Mouse (Mus musculus) c-Kit-negative CD71-positive TER-119-positive erythroid progenitor cells, embryonic 14.5 days (primary cell): ENCODE measurements at regions not wholly inside any gene's neighbourhood (a gene's known extent, or its start where the extent isn't known, plus 50 kb on each side); places are given as distances from the start of the nearest gene placed in this dataset.

Source experiments
- DNase-seq: peaks from one replicate; pipeline ENCODE4 v3.0.0-alpha.2; 2013; ENCODE audit warnings: low read depth, low spot score

DNA sequence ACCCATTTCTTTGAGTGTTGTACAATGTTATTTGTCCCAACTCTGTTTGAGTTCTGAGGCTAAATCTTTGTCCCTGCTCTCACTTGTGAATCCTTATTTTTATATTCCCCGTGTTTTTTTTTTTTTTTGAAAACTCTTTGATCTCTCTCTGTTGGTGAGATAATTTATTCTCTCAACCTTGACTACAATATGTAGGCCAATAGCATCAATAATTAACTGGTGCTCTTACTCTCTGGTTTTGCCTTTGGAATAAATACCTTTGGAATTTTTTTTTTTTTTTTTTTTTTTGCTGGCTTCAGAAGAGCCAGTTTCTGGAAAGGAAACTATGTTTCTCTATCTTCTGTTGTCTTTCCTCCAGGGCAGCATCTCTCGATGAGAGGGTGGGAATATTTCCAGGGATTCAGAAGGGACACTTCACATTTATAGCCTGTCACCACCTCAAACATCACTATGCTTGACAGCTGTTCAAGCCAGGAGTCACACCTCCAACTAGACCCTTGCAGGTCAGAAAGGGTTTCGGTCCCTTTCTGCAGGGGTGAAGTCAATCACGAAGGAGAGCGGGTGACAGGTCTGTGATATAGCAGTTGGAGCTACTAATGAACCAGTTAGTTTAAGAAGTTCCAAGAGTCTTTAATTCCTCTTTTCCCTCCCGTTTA lies 330.9 kb upstream of the Fam241a start:
- DNase-seq: no peak

DNA sequence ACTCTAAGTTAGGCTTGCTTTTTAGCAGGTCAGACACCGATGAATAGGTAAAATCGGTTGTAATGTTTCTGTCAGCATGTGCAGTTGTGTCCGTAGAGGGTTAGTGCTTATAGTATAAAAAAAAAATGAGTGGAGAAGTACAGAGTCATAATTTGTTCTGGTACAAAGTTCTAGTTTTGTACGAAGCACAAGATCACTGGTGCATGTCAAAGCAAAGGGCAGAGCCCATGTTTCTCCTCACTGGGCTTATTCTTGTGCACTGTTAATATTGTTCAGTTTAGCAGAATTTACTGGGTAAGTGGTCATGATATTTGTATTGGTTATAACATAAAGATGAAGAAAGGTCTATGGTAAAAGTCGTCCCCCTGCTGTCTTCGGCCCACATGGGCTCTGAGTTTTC lies 330.4 kb upstream of the Fam241a start:
- DNase-seq: no peak

DNA sequence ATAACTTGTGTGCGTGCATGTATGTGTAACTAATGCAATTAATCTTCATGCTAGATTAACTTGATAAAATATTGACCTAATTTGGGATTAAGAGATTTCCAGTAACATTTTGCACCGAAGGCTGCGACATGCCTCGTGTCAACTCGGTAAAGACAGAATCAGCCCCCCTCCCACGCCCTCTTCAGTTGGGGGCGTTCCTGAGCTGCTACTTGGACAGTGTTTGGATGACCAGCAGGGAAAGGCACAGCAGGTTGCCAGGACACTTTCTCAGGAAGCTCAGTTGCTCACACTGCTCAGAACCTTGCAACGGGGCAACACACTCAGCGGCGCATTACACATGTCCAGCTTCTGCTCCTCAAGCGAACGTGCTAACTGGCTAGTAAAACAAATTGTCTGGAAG lies 326.2 kb upstream of the Fam241a start:
- no peak for DNase-seq

DNA sequence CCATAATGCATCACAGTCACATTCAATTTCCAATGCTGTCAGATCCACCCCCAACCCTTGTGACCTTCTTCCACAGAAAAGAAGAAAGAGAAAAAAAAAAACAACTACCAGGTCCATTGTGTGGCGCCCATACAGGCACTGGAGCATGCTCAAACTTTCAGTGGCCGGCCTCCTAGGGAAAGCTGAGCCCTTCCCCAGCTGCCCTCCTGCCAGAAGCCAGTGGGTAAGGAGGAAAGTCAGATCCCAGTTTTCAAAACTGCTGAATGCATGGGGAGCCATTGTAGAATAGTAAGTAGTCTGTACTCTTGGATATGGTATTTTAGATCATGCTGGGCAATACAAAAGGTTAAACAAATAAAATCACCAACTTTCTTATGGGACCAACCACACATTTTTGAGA lies 325.5 kb upstream of the Fam241a start:
- no peak for DNase-seq

DNA sequence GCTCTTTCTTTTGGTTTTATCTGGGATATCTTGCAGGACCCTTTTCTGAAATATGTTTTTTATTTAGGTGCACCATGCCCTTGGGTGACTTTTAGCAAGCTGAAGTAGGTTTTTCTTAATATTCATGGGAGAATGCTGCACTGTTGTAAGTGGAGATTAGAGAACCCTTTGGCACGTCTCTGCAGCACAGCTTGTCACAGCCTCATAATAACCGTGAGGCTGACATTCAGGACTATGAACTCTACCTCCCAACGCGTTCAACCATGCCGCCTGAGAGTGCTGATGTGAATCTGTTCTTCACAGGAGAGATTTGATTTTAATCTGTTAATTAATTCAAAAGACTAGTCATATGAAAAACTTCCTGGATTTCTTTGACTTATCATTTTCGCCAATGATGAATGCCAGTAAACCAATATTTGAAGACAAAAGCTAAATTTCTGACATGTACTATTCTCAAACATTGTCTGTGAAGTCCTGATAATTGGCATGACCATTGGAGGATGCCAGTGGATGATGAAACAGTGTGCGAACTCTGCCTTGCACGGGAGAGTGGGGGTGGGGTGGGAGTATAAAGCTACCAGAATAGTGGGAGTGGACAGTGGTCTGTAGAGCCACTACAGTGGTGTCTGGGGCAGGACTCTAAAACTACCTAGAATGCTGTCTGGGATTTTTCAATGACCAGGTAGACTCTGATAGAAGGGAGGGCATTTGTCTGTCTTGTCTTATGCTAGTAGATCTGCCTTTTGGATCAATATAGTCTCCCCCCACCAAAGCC lies 324.8 kb upstream of the Fam241a start:
- DNase-seq: no peak

DNA sequence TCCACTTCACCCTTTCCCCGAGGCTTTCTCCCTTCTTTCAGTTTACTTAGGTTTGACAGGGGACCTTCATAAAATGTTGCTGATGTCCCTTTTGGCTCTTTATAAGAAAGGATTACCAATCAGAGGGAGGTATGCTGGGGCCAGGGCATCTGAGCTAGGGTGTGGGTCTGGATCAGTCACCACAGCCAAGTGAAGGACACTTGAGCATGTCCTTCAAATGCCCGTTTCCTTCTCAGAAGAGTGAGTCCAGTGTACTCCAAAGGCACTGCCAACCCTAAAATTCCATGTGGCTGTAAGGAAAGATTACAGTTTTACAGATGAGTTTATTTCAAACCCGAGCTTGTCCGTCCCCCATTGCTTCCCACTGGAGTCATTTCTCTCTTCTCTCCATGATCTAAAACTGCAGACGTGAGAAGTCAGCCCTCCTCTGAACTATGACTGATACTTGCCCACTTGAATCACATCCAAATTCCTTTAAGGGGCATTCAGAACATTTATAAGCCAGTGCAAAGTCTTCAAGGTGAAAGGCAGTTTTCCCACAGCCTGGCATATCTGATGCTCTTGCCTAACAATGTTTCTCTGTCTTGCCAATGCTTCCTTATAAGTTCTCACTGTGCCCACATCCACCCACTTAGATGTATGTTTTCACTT lies 321.8 kb upstream of the Fam241a start:
- DNase-seq: no peak

DNA sequence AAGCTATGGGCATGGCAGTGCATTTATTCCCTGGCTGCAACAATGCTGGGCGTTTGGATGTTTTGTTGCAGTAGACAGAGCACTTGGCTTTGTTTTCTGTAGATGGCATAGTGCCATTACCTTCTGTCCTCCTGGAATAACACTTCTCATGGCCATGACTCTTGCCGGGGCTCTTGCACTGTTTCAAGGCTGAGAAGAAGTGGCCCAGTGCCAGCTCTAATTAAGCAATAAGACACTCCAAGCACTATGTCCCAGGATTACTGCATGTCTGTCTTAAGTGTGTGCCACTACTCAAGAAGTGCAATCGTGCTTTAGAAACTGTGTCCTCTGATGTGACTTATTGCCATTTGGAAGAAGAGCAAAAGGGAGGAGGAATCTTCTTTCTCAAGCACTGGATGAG lies 316.1 kb upstream of the Fam241a start:
- no peak for DNase-seq

DNA sequence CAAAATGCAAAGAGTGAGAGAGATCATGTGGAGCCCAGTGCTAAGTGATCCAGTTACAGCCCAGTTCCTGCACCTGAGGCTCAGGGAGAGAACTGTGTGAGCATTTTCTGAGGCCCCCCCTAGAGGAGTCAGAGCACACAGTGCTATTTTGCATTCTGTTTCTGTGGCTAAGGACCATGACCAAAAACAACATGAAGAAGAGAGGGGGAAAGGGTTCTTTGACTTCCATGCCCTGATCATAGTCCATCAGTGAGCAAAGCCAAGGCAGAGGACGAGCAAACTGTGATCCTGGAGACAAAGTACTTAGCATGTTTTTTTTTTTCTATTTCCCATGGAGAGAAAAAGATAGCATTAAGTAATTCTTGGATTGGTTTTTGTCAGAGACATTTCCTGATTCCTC lies 314.5 kb upstream of the Fam241a start:
- no peak for DNase-seq

DNA sequence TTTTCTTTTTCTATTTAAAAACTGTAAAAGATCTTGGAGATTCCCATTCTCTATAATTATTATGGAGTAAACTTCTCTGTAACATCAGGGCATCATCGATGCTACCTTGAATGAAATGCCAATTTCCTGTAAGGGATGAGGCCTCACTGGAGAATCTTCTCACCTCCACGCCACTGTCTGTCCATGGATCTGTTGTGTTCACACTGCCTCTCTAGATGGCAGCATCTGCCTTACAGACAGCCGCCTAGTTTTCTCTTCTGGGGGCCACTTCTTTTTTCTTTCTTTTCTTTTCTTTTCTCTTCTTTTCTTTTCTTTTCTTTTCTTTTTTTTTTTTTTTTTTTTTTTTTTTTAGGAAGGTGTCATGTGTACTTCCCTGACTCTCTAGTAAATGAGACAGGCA lies 310.8 kb upstream of the Fam241a start:
- DNase-seq: no peak

DNA sequence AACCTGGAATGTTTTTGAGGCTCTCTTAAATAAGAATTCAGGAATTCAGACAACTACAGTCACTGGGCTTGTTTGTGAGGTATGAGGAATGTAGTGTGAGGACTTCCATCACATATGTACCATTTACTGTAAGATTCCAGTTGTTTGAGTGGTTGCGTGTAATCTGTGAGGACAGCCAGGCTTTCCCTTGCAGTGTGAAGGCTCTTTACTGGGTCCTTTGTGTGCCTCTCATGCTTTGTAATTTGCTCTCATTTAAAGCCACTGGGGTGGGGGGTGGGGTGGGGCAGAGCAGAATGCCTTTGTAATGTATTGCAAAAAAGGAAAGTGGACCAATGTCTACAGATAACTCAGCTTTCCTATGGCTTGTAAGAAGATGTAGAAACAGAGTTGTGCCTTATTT lies 310.4 kb upstream of the Fam241a start:
- DNase-seq: no peak

DNA sequence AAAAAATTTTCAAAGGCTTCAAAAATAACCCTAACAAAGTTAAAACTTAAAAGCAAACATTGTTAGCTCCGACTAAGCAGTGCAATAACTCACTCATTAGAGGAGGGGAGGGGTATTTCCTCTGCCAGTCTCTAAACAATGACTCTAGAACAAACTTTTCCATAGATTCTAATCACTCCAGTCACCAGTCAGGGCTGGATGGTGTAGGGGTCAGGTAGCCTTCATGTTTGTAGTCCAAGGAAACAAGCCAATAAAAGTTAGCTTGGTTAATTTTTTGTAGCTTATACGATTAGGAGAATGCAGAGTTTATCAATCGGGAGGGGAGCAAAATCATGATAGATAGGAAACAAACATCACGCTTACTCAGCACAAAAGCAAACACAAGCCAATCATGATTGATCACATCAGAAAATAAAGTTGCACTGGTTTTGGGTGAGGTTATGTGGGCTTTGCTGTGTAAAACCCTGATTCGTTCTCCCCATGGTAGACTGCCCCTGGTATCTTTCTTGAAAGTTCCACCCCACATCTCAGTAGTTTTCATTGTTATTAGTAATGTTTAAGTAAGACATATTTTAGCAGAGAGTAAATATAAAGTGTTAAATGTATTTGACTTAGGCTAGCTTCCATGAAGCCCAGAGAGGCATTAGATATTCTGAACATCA lies 304.6 kb upstream of the Fam241a start:
- no peak for DNase-seq

DNA sequence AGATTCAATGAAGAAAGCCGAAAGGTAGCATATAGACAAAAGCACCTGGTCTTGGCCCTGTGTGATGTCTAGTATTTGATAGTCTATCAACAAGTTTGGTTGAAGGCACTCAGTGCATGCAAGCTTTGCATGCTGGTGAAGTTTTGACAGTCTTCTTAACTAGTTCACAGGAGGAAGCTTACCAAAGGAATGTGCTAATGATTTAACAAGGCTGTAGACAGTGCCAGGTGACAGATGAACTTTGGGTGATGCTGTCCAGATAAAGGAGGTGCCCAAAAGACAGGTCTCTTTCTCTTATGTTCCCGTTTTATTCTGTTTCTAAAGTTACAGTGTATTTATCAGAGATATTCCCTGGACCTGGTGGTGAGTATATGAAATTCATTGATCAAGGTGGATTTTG lies 303.3 kb upstream of the Fam241a start:
- no peak for DNase-seq

DNA sequence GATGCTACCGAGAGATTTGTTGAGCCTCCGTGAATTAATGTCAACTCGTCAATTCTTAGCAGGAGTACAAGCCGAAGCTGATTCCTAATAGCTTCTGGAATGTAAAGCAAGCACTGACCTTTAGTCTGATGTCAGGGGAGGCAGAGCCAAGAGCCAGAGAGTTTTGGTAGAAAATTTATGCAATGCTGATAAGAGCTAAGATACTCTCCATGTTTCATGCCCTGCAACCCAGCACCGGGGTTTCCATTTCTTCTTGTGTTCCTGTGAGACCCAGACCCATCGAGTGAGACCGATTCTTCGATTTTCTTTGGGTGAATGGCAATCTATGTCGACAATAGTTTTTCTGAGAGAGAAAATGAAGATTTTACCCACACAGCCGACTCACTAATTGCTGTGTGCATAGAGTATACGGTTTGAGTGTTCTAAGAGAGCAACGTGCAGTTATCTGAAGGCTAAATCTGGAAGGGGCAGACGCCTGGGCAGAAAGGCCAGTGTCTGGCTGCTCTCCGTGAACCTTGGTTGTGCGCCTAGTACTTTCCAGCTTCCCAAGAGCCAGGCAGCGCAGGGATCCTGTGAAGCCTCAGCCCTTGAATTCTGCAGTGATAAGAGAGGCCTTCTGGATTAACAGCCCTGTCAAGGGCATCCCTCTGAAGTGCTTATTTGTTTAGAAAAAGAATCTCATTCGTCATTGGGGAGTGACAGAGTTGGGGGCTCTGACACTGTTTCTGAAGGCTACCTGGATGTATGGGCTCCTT lies 296.1 kb upstream of the Fam241a start:
- no peak for DNase-seq

DNA sequence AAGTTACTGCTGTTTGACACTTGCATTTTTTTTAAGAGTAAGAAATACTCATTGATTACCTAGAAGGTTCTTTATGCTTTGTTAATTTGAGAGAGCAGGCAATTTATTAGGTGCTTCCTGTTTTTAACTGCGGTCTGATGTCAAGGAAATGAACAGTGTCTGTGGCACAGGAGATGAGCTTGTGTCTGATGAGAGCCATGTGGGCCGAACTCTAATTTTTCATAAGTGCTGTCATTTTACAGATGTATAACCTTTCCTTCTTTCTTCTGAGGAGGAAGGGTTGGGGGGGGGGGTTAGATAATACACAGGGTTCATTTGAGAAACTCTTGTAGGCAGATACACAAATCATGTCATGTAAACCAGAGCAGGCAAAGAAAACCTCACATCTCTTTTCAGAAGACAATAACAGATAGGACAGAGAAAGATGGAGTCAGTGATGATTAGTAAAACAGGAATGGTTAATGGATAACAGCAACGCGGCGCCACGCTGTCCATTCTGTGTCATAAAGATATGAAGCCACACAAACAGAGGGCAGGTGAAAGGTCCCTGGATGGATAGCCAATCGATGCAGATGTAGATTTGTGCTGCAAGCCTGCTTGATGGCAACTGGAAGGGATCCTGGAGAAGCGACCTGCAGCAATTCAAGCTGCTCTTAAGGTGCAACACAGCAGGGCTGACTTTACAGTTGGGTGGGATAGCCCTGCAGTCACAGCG lies 291.4 kb upstream of the Fam241a start:
- no peak for DNase-seq

DNA sequence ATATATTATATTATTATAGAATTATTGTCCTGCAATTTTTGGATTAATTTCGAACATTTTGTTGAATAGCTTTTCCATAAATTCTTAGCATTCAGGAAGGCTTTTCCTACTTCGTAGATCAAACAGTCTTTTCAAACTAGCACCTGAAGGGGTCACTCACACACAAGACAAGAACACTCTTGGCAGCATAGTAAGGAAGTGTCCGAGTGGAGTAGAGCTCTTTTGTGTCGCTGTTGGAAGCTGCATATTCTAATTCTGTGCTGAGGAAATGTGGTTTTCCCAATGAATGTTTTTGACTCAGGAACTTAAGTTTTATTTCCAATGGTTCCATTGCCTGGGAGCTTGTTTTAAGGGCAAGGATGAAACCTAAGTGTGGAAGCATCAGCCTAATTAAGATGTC lies 290.2 kb upstream of the Fam241a start:
- no peak for DNase-seq

DNA sequence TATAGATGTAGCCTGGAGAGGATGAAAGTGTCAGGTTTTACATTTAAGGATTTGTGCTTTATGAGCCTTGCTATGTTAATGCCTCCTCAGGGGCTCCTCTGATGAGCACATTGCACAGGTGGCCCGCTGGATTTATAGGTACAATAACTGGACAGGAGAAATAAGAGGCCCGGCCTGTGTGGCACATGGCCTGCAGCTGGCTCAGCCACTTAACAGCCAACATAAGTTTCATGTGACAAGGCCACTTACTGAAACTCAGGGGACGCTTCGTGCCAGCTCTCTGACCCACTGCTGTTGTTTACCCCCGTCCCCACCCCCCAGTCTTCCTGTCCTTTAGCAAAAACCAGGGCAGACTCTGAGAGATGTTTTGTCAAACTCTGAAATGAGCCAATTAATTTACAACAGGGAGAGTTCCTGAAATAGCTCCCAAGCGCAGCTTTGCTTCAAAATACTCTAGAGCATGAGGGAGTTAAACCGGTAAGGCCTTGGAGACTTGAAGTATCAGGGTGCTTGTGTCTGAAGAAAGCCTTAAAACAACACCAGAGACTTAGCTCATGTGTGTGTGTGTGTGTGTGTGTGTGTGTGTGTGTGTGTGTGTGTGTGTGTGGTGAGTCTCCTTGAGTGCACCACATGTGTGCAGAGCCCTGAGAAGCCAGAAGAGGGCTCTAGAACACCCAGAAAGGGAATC lies 285.2 kb upstream of the Fam241a start:
- no peak for DNase-seq

DNA sequence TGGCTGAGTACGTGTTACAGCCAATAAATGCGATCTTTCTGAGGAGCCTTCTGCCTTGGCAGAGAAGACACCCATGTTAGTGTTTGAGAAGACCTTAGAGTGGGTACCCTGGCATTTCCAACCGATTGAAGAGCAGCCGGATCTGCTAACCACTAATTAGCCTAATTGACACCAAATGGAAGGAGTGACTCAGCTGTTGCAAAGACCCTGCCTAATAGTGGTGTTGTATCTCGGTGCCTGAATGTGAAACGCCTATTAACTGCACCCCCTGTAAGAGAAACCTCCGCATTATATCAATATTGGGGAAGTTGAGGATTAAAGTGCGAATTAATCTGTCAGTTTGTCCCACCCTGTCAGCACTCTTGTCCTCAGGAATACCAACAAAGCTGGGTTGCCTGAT lies 253.1 kb upstream of the Fam241a start:
- no peak for DNase-seq

DNA sequence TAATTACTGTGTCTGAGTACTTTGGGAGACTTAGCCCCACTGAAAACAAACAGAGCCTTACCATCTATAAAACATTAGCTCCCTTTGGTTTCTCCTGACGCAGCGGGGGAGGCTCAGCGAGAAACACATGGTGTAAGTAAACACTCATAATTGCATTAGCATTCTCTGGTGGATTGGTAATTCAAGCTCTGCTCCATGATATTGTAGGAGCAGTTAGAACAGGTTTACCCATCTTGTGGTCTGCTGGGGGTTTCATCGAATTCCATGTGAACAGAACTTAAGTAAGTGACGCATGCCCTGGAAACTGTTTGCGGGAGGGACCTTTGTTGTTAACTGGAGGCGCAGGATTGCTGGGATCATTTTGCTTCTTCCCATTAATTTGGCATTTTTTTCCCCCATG lies 249.2 kb upstream of the Fam241a start:
- no peak for DNase-seq

DNA sequence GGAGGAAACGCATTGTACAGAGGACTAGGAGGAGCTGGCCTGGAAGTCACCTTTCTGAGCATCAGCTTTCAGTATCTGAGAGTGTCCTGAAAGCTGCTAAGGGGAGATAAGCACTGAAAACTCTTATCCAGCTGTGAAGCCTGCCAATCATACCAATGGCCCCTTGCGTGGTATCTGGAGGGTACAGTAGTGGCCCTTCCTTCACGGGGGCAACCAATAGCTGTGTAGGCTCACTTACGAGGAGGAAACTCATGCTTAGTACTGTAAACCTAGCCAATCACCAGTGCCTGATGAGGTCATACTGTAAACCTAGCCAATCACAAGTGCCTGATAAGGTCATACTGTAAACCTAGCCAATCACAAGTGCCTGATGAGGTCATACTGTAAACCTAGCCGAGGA lies 231.7 kb upstream of the Fam241a start:
- DNase-seq: no peak

DNA sequence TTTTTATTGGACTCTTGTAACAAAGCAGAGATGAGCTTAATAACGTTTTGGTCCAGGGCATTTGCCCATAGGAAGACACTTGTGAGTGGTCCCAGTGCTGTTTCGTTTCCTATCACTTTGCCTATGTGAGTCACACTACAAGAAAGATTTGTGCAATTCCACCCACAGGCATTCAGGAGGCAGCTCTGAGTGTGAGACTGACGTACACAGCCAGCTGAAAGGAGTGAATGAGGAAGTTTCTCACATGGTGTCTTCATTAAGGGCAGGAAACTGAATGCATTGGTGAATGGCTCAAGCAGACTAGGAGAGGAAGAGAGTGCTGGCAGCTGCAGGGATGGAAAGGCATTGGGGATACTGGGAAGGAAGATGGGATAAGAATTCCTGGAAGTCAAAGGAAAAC lies 230.5 kb upstream of the Fam241a start:
- DNase-seq: no peak

DNA sequence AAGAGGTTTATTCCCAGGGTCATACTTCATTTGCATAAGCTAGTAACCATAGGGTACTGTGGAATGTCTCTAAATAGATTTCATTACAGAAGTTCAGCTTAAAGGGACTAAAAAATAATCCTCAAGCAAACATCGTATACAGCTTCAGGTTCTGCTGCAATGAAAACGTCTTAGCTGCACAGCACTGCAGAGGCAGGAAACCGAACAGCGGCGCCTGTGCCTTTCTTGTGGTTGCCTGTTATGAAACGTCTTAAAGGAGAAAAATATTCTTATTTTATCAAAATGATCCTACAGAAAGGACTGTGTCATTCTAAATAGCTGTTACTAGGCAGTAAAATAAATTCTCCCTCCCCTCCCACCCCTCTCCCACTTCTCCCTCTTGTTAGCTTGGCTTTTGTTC lies 226.0 kb upstream of the Fam241a start:
- DNase-seq: no peak
